Comparison of ENCODE assay signal across 13 mouse cellular contexts in genomic region chr10:15541797-15542350, GRCm38 (mm10).
A peak's percentile ranks its signal among the peaks of the same experiment; 100 is the strongest.
DNase-seq lines count a peak whose midpoint lies in the region; ATAC-seq and TF ChIP-seq lines count a peak whose summit lies in the region.
"Had no signal": no experiment of that assay in that cellular context is flagged by ENCODE, and none has a peak within 500 bp of the region (broad histone marks: within the 10 kb centered on the region; RNA-seq: fewer than 3 reads in every experiment).

No protein-coding gene starts in this region.

- peak; percentile 79 for ATAC-seq in liver, postnatal 0 days
- ATAC-seq in liver, embryonic 12.5 days = no peak
- peak; percentile 90 for ATAC-seq in hindbrain, embryonic 16.5 days
- no peak for ATAC-seq in kidney, embryonic 14.5 days (ENCODE audit: low FRiP score, low TSS enrichment)

- 44% methylated on average over 2 of the region's 2 CpGs for WGBS in liver, postnatal 0 days (ENCODE audit: insufficient replicate concordance)
- WGBS in liver, embryonic 12.5 days (ENCODE audit: insufficient replicate concordance) = 46% methylated on average over 2 of the region's 2 CpGs
- 38% methylated on average over 2 of the region's 2 CpGs for WGBS in hindbrain, embryonic 16.5 days
- WGBS in kidney, embryonic 14.5 days = 61% methylated on average over 2 of the region's 2 CpGs

- no peak overlapping the region for H3K4me2 ChIP-seq in liver, postnatal 0 days (ENCODE audit: low read depth, low read length)
- H3K4me2 ChIP-seq in liver, embryonic 12.5 days = no peak overlapping the region
- H3K4me2 ChIP-seq in hindbrain, embryonic 16.5 days (ENCODE audit: low read length) = no peak overlapping the region
- H3K4me2 ChIP-seq in kidney, embryonic 14.5 days (replicated peaks; ENCODE audit: low read depth, low read length) = no peak overlapping the region

- TF ChIP-seq EP300 in liver, postnatal 0 days (IDR thresholded peaks at IDR 0.05; ENCODE audit: low read depth) = no peak

- H3K36me3 ChIP-seq in liver, postnatal 0 days (replicated peaks; ENCODE audit: insufficient read depth, low read length) = no peaks in the 10 kb centered on the region
- no peaks in the 10 kb centered on the region for H3K36me3 ChIP-seq in liver, embryonic 12.5 days
- H3K36me3 ChIP-seq in hindbrain, embryonic 16.5 days (ENCODE audit: control insufficient read depth, insufficient read depth, low read length) = no peaks in the 10 kb centered on the region
- no peaks in the 10 kb centered on the region for H3K36me3 ChIP-seq in kidney, embryonic 14.5 days (ENCODE audit: control insufficient read depth, insufficient read depth, low read length)

- H3K27me3 ChIP-seq in liver, postnatal 0 days (ENCODE audit: insufficient read depth, low read length) = no peaks in the 10 kb centered on the region
- no peaks in the 10 kb centered on the region for H3K27me3 ChIP-seq in liver, embryonic 12.5 days (replicated peaks)
- H3K27me3 ChIP-seq in hindbrain, embryonic 16.5 days (replicated peaks; ENCODE audit: control insufficient read depth, insufficient read depth, low read length) = no peaks in the 10 kb centered on the region
- H3K27me3 ChIP-seq in kidney, embryonic 14.5 days (ENCODE audit: control insufficient read depth, insufficient read depth, low read length) = no peaks in the 10 kb centered on the region

- no peak overlapping the region for H3K4me3 ChIP-seq in liver, postnatal 0 days (ENCODE audit: low read depth, low read length)
- H3K4me3 ChIP-seq in liver, embryonic 12.5 days = no peak overlapping the region
- no peak overlapping the region for H3K4me3 ChIP-seq in hindbrain, embryonic 16.5 days (ENCODE audit: low read length)
- H3K4me3 ChIP-seq in kidney, embryonic 14.5 days (ENCODE audit: low read length) = no peak overlapping the region

- intact Hi-C loops in heart, postnatal 36 days (cut with DNase I) = no loop called here

- no peaks in the 10 kb centered on the region for H3K9me3 ChIP-seq in liver, postnatal 0 days (ENCODE audit: low read length)
- no peaks in the 10 kb centered on the region for H3K9me3 ChIP-seq in liver, embryonic 12.5 days (replicated peaks)
- no peaks in the 10 kb centered on the region for H3K9me3 ChIP-seq in hindbrain, embryonic 16.5 days (ENCODE audit: control insufficient read depth, low read length)
- H3K9me3 ChIP-seq in kidney, embryonic 14.5 days (ENCODE audit: control insufficient read depth, low read length) = no peaks in the 10 kb centered on the region

- TF ChIP-seq CTCF in liver, postnatal 0 days (IDR thresholded peaks at IDR 0.05; ENCODE audit: low read depth) = no peak

- no peak overlapping the region for H3K27ac ChIP-seq in liver, postnatal 0 days (ENCODE audit: low read depth)
- H3K27ac ChIP-seq in liver, embryonic 12.5 days = no peak overlapping the region
- no peak overlapping the region for H3K27ac ChIP-seq in hindbrain, embryonic 16.5 days (ENCODE audit: low read depth, low read length)
- no peak overlapping the region for H3K27ac ChIP-seq in kidney, embryonic 14.5 days (ENCODE audit: low read depth, low read length)

- H3K9ac ChIP-seq in liver, postnatal 0 days (replicated peaks) = no peak overlapping the region
- no peak overlapping the region for H3K9ac ChIP-seq in liver, embryonic 12.5 days
- H3K9ac ChIP-seq in hindbrain, embryonic 16.5 days (ENCODE audit: low read depth, low read length) = no peak overlapping the region
- H3K9ac ChIP-seq in kidney, embryonic 14.5 days (ENCODE audit: low read depth, low read length) = no peak overlapping the region

- H3K4me1 ChIP-seq in liver, postnatal 0 days (ENCODE audit: insufficient read depth) = no peaks in the 10 kb centered on the region
- H3K4me1 ChIP-seq in liver, embryonic 12.5 days = no peaks in the 10 kb centered on the region
- no peaks in the 10 kb centered on the region for H3K4me1 ChIP-seq in hindbrain, embryonic 16.5 days (ENCODE audit: control insufficient read depth, insufficient read depth, low read depth, low read length)
- H3K4me1 ChIP-seq in kidney, embryonic 14.5 days (ENCODE audit: control insufficient read depth, insufficient read depth, low read length) = no peaks in the 10 kb centered on the region

- DNase-seq in embryo, embryonic 10.5 days (ENCODE audit: low spot score) = peak; percentile 26
- no peak for DNase-seq in embryo, embryonic 10 days (ENCODE audit: low spot score)
- DNase-seq in liver, postnatal 0 days = no peak
- peak; percentile 20 for DNase-seq in skeletal muscle tissue, adult 2 months (ENCODE audit: low read depth, low spot score)
- DNase-seq in heart, postnatal 36 days = no peak
- DNase-seq: cerebellum, adult 2 months; gastrocnemius, postnatal 25 days; kidney, postnatal 10 days; lung, adult 2 months; right cerebral cortex, postnatal 14 days had no signal

Comparison
In these comparisons a context has a peak if more than half of its experiments do, and no peak if none do; other contexts are left out.
1. DNase-seq: peak in embryo, embryonic 10.5 days (single experiment) and skeletal muscle tissue, adult 2 months (single experiment); none in embryo, embryonic 10 days (single experiment), liver, postnatal 0 days (single experiment) and heart, postnatal 36 days (0 of 2).
2. ATAC-seq: peak in liver, postnatal 0 days (single experiment) and hindbrain, embryonic 16.5 days (single experiment); none in liver, embryonic 12.5 days (single experiment) and kidney, embryonic 14.5 days (single experiment).